Mouse (Mus musculus): Measurements from ENCODE around the gene Mark4. TPM values are rescaled to one million over a fixed set of nuclear protein-coding genes. Genes with fewer than 3 reads are reported as not detected.

Mark4 gene
- polyA plus RNA-seq, 1 experiment from 2014 or later, result 10.0 TPM

DNA sequence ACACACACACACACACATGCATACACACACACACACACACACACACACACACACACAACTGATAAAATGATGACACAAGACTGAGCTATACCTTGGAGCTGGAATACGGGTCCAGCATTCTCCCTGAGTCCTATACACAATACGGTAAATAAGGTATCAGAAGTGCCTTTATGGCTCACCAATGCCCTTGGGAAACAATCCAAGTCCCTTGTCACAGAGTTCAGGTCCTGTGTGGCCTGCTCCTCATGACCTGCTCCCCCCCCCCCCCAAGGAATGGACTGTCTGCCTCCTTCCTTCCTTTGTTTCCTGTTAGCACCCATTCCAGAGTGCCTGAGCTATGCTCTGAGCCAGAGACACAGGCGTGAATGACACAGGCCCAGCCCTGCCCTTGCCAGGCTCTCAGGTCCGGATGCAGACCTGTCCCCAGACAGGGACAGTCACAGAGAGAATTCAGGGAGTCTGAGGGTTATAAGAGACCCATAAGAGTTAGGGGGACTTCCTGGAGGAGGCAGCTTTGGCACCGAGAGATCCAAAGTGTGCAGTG is 8.1 kb upstream of the Mark4 start:
- no peaks in the 10 kb centered on the region for H3K36me3 ChIP-seq (ENCODE audit: control insufficient read depth, insufficient read depth, low read length)
- H3K27me3 ChIP-seq (ENCODE audit: control insufficient read depth, insufficient read depth, low read length), result peaks cover 16% of the 10 kb centered on the region
- no peak for ATAC-seq (ENCODE audit: insufficient number of reproducible peaks, low FRiP score, low TSS enrichment, low read depth)
- H3K4me2 ChIP-seq (ENCODE audit: low read depth, severe bottlenecking), result no peak overlapping the region
- H3K4me1 ChIP-seq (ENCODE audit: control insufficient read depth, insufficient read depth, low read length), result peaks cover 23% of the 10 kb centered on the region
- no peaks in the 10 kb centered on the region for H3K9me3 ChIP-seq (ENCODE audit: control insufficient read depth, low read length)
- DNase-seq (ENCODE audit: low spot score), result no peak
- H3K9ac ChIP-seq (ENCODE audit: low read length), result no peak overlapping the region
- no peak overlapping the region for H3K27ac ChIP-seq (replicated peaks; ENCODE audit: low read depth, low read length)
- 65% methylated on average over 5 of the region's 5 CpGs for WGBS
- H3K4me3 ChIP-seq (ENCODE audit: low read depth, low read length), result no peak overlapping the region

GRCm38 (mm10) chr7:19464367-19465307 is 6.0 kb upstream of the Mark4 start:
- Histone ChIP-seq H3K9me3 (ENCODE audit: control insufficient read depth, low read length) (no peaks in the 10 kb centered on the region), H3K36me3 (ENCODE audit: control insufficient read depth, insufficient read depth, low read length) (no peaks in the 10 kb centered on the region), H3K27me3 (ENCODE audit: control insufficient read depth, insufficient read depth, low read length) (peaks cover 9% of the 10 kb centered on the region), H3K4me1 (ENCODE audit: control insufficient read depth, insufficient read depth, low read length) (peaks cover 21% of the 10 kb centered on the region), H3K4me2 (ENCODE audit: low read depth, severe bottlenecking) (peak overlapping the region; percentile 39), H3K9ac (ENCODE audit: low read length) (peak overlapping the region; percentile 50; the same call in 1 of the 2 replicates), H3K27ac (replicated peaks; ENCODE audit: low read depth, low read length) (peak overlapping the region; percentile 56), H3K4me3 (ENCODE audit: low read depth, low read length) (peak overlapping the region; percentile 11; the same call in 1 of the 2 replicates)
- WGBS, result 4% methylated on average over 22 of the region's 22 CpGs
- DNase-seq (ENCODE audit: low spot score) (peak; percentile 74), ATAC-seq (ENCODE audit: insufficient number of reproducible peaks, low FRiP score, low TSS enrichment, low read depth) (peak; percentile 72; the same call in 1 of the 2 replicates)

GRCm38 (mm10) chr7:19462884-19463381 is 4.3 kb upstream of the Mark4 start, which contains the start of gene Exoc3l2:
Gene Exoc3l2 (plus strand): TSS chr7:19463331.
- Histone ChIP-seq H3K27me3 (ENCODE audit: control insufficient read depth, insufficient read depth, low read length) (0 out of 2 replicates have a peak, but pooled peaks cover 2% of the 10 kb centered on the region), H3K4me1 (ENCODE audit: control insufficient read depth, insufficient read depth, low read length) (peaks cover 19% of the 10 kb centered on the region), H3K27ac (replicated peaks; ENCODE audit: low read depth, low read length) (0 out of 2 replicates have a peak within 1 kb of the TSS, but pooled peaks have one; percentile 4), H3K9me3 (ENCODE audit: control insufficient read depth, low read length) (no peaks in the 10 kb centered on the region), H3K4me2 (ENCODE audit: low read depth, severe bottlenecking) (peak within 1 kb of the TSS; percentile 7; the same call in 1 of the 2 replicates), H3K4me3 (ENCODE audit: low read depth, low read length) (no peak within 1 kb of the TSS), H3K36me3 (ENCODE audit: control insufficient read depth, insufficient read depth, low read length) (no peaks in the 10 kb centered on the region), H3K9ac (ENCODE audit: low read length) (no peak within 1 kb of the TSS)
- 16% methylated on average over 6 of the region's 6 CpGs for WGBS
- ATAC-seq (ENCODE audit: insufficient number of reproducible peaks, low FRiP score, low TSS enrichment, low read depth), result no peak
- no peak for DNase-seq (ENCODE audit: low spot score)

GRCm38 (mm10) chr7:19462443-19462842 is 3.8 kb upstream of the Mark4 start:
- Histone ChIP-seq H3K36me3 (ENCODE audit: control insufficient read depth, insufficient read depth, low read length) (no peaks in the 10 kb centered on the region), H3K4me3 (ENCODE audit: low read depth, low read length) (no peak overlapping the region), H3K9ac (ENCODE audit: low read length) (no peak overlapping the region), H3K27me3 (ENCODE audit: control insufficient read depth, insufficient read depth, low read length) (0 out of 2 replicates have a peak, but pooled peaks cover 2% of the 10 kb centered on the region), H3K27ac (replicated peaks; ENCODE audit: low read depth, low read length) (no peak overlapping the region), H3K4me2 (ENCODE audit: low read depth, severe bottlenecking) (no peak overlapping the region), H3K4me1 (ENCODE audit: control insufficient read depth, insufficient read depth, low read length) (peaks cover 22% of the 10 kb centered on the region), H3K9me3 (ENCODE audit: control insufficient read depth, low read length) (no peaks in the 10 kb centered on the region)
- WGBS, result 66% methylated on average over 4 of the region's 4 CpGs
- DNase-seq (ENCODE audit: low spot score) (no peak), ATAC-seq (ENCODE audit: insufficient number of reproducible peaks, low FRiP score, low TSS enrichment, low read depth) (no peak)

DNA sequence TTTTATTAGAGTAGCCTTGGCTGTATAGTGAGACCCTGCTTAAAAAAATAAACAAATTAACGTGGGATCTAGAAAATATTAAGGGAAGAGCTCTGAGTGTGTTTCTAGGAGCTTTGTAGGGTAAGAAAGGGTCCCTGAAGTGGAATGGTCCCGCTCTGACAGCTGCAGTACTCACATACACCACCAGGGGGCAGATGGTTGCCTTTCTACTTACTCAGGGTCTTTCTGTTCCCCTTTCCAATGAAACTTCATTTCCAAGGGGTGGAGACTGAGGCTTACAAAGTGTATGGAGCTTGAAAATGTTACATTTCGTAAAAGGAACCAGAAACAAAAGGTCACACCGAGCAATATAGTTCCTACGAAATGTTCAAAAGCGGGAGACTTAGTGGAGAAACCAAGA is 2.9 kb upstream of the Mark4 start:
- 11% methylated on average over 6 of the region's 6 CpGs for WGBS
- H3K9me3 ChIP-seq (ENCODE audit: control insufficient read depth, low read length), result no peaks in the 10 kb centered on the region
- no peaks in the 10 kb centered on the region for H3K36me3 ChIP-seq (ENCODE audit: control insufficient read depth, insufficient read depth, low read length)
- no peak overlapping the region; the same call in 1 of the 2 replicates for H3K4me3 ChIP-seq (ENCODE audit: low read depth, low read length)
- no peak overlapping the region for H3K4me2 ChIP-seq (ENCODE audit: low read depth, severe bottlenecking)
- H3K27me3 ChIP-seq (ENCODE audit: control insufficient read depth, insufficient read depth, low read length), result no peaks in the 10 kb centered on the region
- no peak overlapping the region for H3K9ac ChIP-seq (ENCODE audit: low read length)
- H3K27ac ChIP-seq (replicated peaks; ENCODE audit: low read depth, low read length), result no peak overlapping the region
- H3K4me1 ChIP-seq (ENCODE audit: control insufficient read depth, insufficient read depth, low read length), result peaks cover 27% of the 10 kb centered on the region
- ATAC-seq (ENCODE audit: insufficient number of reproducible peaks, low FRiP score, low TSS enrichment, low read depth) (no peak), DNase-seq (ENCODE audit: low spot score) (peak; percentile 92)

- DNase-seq (ENCODE audit: low spot score), result no peak
- 78% methylated on average over 1 of the region's 1 CpGs for WGBS
- H3K9ac ChIP-seq (ENCODE audit: low read length), result no peak overlapping the region
- no peaks in the 10 kb centered on the region for H3K27me3 ChIP-seq (ENCODE audit: control insufficient read depth, insufficient read depth, low read length)
- H3K4me2 ChIP-seq (ENCODE audit: low read depth, severe bottlenecking), result no peak overlapping the region
- ATAC-seq (ENCODE audit: insufficient number of reproducible peaks, low FRiP score, low TSS enrichment, low read depth), result no peak
- no peak overlapping the region for H3K4me3 ChIP-seq (ENCODE audit: low read depth, low read length)
- no peaks in the 10 kb centered on the region for H3K9me3 ChIP-seq (ENCODE audit: control insufficient read depth, low read length)
- peaks cover 27% of the 10 kb centered on the region for H3K4me1 ChIP-seq (ENCODE audit: control insufficient read depth, insufficient read depth, low read length)
- H3K36me3 ChIP-seq (ENCODE audit: control insufficient read depth, insufficient read depth, low read length), result peaks cover 2% of the 10 kb centered on the region; the same call in 1 of the 2 replicates
- no peak overlapping the region for H3K27ac ChIP-seq (replicated peaks; ENCODE audit: low read depth, low read length)
These were observed 1.9 kb upstream of the Mark4 start for GRCm38 (mm10) chr7:19460500-19460899.

DNA sequence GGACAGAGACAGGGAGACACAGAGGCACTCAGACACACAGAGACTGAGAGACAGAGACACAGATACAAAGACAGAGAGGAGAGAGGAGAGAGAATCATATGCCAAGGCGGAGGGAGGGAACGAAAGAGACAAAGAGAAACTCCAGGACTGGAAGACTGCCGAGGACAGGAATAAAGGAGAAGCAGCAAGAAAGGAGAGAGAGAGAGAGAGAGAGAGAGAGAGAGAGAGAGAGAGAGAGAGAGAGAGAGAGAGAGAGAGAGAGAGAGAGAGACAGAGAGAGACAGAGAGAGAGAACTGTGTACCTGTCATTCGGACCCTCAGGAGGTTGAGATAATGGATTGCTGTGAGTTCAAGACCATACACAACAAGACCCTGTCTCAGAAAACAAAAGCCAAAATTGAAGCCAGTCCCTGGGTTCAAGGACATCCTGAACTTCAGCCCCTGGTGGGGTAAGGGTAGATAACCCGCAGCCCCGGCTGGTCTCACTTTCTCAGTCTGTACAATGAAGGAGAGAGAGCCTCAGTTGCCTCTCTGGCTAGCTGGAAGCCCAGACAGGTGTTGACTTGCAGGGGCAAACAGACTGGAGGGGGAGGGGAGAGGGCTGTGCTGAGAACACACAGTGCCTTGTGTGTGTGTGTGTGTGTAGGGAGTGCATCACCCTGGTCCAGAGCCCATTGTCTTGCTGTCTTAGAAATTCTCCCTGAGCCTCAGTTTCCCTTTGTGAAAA is 686 bp upstream of the Mark4 start:
- Histone ChIP-seq H3K9ac (ENCODE audit: low read length) (peak overlapping the region; percentile 82), H3K9me3 (ENCODE audit: control insufficient read depth, low read length) (no peaks in the 10 kb centered on the region), H3K4me2 (ENCODE audit: low read depth, severe bottlenecking) (peak overlapping the region; percentile 97), H3K36me3 (ENCODE audit: control insufficient read depth, insufficient read depth, low read length) (peaks cover 2% of the 10 kb centered on the region; the same call in 1 of the 2 replicates), H3K4me3 (ENCODE audit: low read depth, low read length) (peak overlapping the region; percentile 96), H3K27ac (replicated peaks; ENCODE audit: low read depth, low read length) (no peak overlapping the region; the same call in 1 of the 2 replicates), H3K27me3 (ENCODE audit: control insufficient read depth, insufficient read depth, low read length) (no peaks in the 10 kb centered on the region), H3K4me1 (ENCODE audit: control insufficient read depth, insufficient read depth, low read length) (peaks cover 17% of the 10 kb centered on the region)
- 20% methylated on average over 6 of the region's 6 CpGs for WGBS
- DNase-seq (ENCODE audit: low spot score), result no peak
- no peak for ATAC-seq (ENCODE audit: insufficient number of reproducible peaks, low FRiP score, low TSS enrichment, low read depth)

DNA sequence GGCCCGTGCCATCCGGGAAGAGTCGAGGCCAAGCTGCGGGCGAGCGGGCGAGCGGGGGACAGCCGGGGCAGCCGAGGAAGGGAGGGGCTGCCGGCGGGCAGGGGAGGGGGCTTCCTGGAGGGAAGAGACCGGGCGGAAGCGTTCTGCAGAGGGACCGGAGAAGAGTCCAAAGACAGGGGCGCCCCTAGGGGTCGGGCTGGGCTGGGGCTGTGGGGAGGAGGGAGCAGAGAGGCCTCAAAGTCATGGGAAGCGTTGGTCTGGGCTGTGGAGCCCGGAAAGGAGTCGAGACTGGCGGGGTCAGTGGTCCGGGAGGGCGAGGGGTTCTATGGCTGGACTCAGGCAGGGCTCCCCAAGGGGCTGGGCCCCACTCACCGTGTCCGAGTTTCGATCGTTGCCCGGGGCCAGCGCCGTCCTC is 542 bp downstream of the Mark4 start:
- ATAC-seq (ENCODE audit: insufficient number of reproducible peaks, low FRiP score, low TSS enrichment, low read depth) (peak; percentile 38), DNase-seq (ENCODE audit: low spot score) (peak; percentile 82)
- Histone ChIP-seq H3K27me3 (ENCODE audit: control insufficient read depth, insufficient read depth, low read length) (no peaks in the 10 kb centered on the region), H3K4me3 (ENCODE audit: low read depth, low read length) (peak overlapping the region; percentile 96), H3K9me3 (ENCODE audit: control insufficient read depth, low read length) (no peaks in the 10 kb centered on the region), H3K4me2 (ENCODE audit: low read depth, severe bottlenecking) (peak overlapping the region; percentile 97), H3K27ac (replicated peaks; ENCODE audit: low read depth, low read length) (peak overlapping the region; percentile 72; the same call in 1 of the 2 replicates), H3K36me3 (ENCODE audit: control insufficient read depth, insufficient read depth, low read length) (peaks cover 2% of the 10 kb centered on the region; the same call in 1 of the 2 replicates), H3K4me1 (ENCODE audit: control insufficient read depth, insufficient read depth, low read length) (peaks cover 11% of the 10 kb centered on the region), H3K9ac (ENCODE audit: low read length) (peak overlapping the region; percentile 82)
- WGBS, result under 1% methylated on average over 30 of the region's 31 CpGs

All from limb, embryonic 11.5 days (tissue).